Mouse (Mus musculus) liver, adult 2 months (tissue): ENCODE data around the gene Gabrd. TPM values are rescaled to one million over a fixed set of nuclear protein-coding genes. Genes with fewer than 3 reads are reported as not detected.

Experiments used
- DNase-seq: peaks from one replicate; pipeline ENCODE4 v3.0.0-alpha.2; 2011; ENCODE audit warnings: low read depth, low spot score; ENCODE audit errors: extremely low read depth
- H3K27ac ChIP-seq: fragments of 200-500 bp; replicated peaks from 2 replicates; pipeline ENCODE4 v1.5.1; 2012; ENCODE audit warnings: low read depth, mild to moderate bottlenecking, control low read depth, inconsistent platforms, low read length; ENCODE audit not compliant: insufficient read depth
- H3K27me3 ChIP-seq: fragments of 200-500 bp; 2 replicates; pipeline ENCODE4 v1.6.1; 2012; ENCODE audit warnings: mild to moderate bottlenecking, moderate library complexity, low read length, inconsistent platforms; ENCODE audit not compliant: control insufficient read depth, insufficient read depth
- H3K36me3 ChIP-seq: fragments of 200-500 bp; 2 replicates; pipeline ENCODE4 v1.6.1; 2012; ENCODE audit warnings: low read length, inconsistent platforms; ENCODE audit not compliant: control insufficient read depth, insufficient read depth
- H3K4me1 ChIP-seq: fragments of 200-500 bp; 2 replicates; pipeline ENCODE4 v1.6.1; 2011; ENCODE audit warnings: low read length; ENCODE audit not compliant: control insufficient read depth, insufficient read depth
- H3K4me3 ChIP-seq: fragments of 200-500 bp; 2 replicates; pipeline ENCODE4 v1.5.1; 2011; ENCODE audit warnings: low read depth, mild to moderate bottlenecking, control low read depth, low read length, moderate library complexity; ENCODE audit not compliant: insufficient read depth
- H3K79me2 ChIP-seq: fragments of 200-500 bp; 2 replicates; pipeline ENCODE4 v1.6.1; 2012; ENCODE audit warnings: inconsistent platforms, mild to moderate bottlenecking, low read length, moderate library complexity; ENCODE audit not compliant: control insufficient read depth, insufficient read depth
- H3K9ac ChIP-seq: fragments of 200-500 bp; 2 replicates; pipeline ENCODE4 v1.6.1; 2012; ENCODE audit warnings: low read depth, mild to moderate bottlenecking, control low read depth, inconsistent platforms, low read length
- CTCF ChIP-seq: fragments of 200-500 bp; IDR thresholded peaks from 2 replicates; pipeline ENCODE4 v1.5.1; 2011; ENCODE audit warnings: low read depth, low read length, control low read depth
- POLR2A ChIP-seq: fragments of 200-500 bp; IDR thresholded peaks from 2 replicates; pipeline ENCODE4 v1.6.1; 2011; ENCODE audit warnings: low read length, control low read depth; ENCODE audit not compliant: insufficient read depth; ENCODE audit errors: extremely low read depth
- WGBS: fragments of 180-500 bp; shearing (Covaris S2); methylation state at CpG from one replicate; pipeline ENCODE4 v1.1.7; 2018; 5-methylcytosine and 5-hydroxymethylcytosine counted together
- polyA plus RNA-seq: library from polyadenylated mRNA; depleted of rRNA; stranded (reverse); fragments of >200 nt; gene quantifications from 2 replicates; pipeline ENCODE4 v1.2.3, GENCODE M21; 2012
- total RNA-seq: library from RNA; depleted of rRNA; stranded (reverse); fragments of >200 nt; gene quantifications from 2 replicates; pipeline ENCODE4 v1.2.3, GENCODE M21; 2014

The Gabrd gene
- total and polyA plus RNA-seq, 2 experiments = under 0.01 to 0.11 TPM

GRCm38 (mm10) chr4:155381974-155382373, 15.9 kb downstream of the Gabrd start:
- TF ChIP-seq POLR2A = no peak
- TF ChIP-seq CTCF = no peak
- DNase-seq = no peak
- no peaks in the 10 kb centered on the region for H3K4me1 ChIP-seq
- H3K36me3 ChIP-seq = no peaks in the 10 kb centered on the region
- H3K27ac ChIP-seq = no peak overlapping the region
- whole genome bisulfite sequencing = 71% methylated on average over 7 of the region's 7 CpGs
- no peaks in the 10 kb centered on the region for H3K79me2 ChIP-seq
- no peaks in the 10 kb centered on the region for H3K27me3 ChIP-seq
- H3K9ac ChIP-seq = no peak overlapping the region
- H3K4me3 ChIP-seq = no peak overlapping the region

GRCm38 (mm10) chr4:155371797-155372735, 25.8 kb downstream of the Gabrd start:
- peaks cover 13% of the 10 kb centered on the region for H3K4me1 ChIP-seq
- H3K9ac ChIP-seq = no peak overlapping the region
- no peaks in the 10 kb centered on the region for H3K27me3 ChIP-seq
- no peak overlapping the region for H3K4me3 ChIP-seq
- TF ChIP-seq POLR2A (no peak), CTCF (no peak)
- no peaks in the 10 kb centered on the region for H3K79me2 ChIP-seq
- H3K27ac ChIP-seq = peak overlapping the region; percentile 84
- no peaks in the 10 kb centered on the region for H3K36me3 ChIP-seq
- WGBS = 52% methylated on average over 5 of the region's 5 CpGs
- DNase-seq = peak; percentile 75

GRCm38 (mm10) chr4:155370737-155371715, 26.9 kb downstream of the Gabrd start:
- no peaks in the 10 kb centered on the region for H3K79me2 ChIP-seq
- peak; percentile 97 for DNase-seq

GRCm38 (mm10) chr4:155368684-155369083, 29.2 kb downstream of the Gabrd start:
- H3K79me2 ChIP-seq = no peaks in the 10 kb centered on the region
- H3K9ac ChIP-seq = no peak overlapping the region
- 44% methylated on average over 12 of the region's 12 CpGs for WGBS
- no peaks in the 10 kb centered on the region for H3K27me3 ChIP-seq
- peaks cover 13% of the 10 kb centered on the region for H3K4me1 ChIP-seq
- peak; percentile 31 for DNase-seq
- no peaks in the 10 kb centered on the region for H3K36me3 ChIP-seq
- H3K4me3 ChIP-seq = no peak overlapping the region
- no peak overlapping the region for H3K27ac ChIP-seq
- TF ChIP-seq CTCF = peak; percentile 99
- TF ChIP-seq POLR2A = no peak

More at GRCm38 (mm10) chr4:155370737-155371715, 26.9 kb downstream of the Gabrd start:
- no peak for TF ChIP-seq POLR2A
- no peak for TF ChIP-seq CTCF
- 54% methylated on average over 15 of the region's 15 CpGs for WGBS
- no peak overlapping the region for H3K4me3 ChIP-seq
- H3K27me3 ChIP-seq = no peaks in the 10 kb centered on the region
- peak overlapping the region; percentile 84 for H3K27ac ChIP-seq
- peak overlapping the region; percentile 41; the same call in 1 of the 2 replicates for H3K9ac ChIP-seq
- H3K4me1 ChIP-seq = peaks cover 13% of the 10 kb centered on the region
- no peaks in the 10 kb centered on the region for H3K36me3 ChIP-seq

- H3K9ac ChIP-seq = no peak overlapping the region
- no peaks in the 10 kb centered on the region for H3K79me2 ChIP-seq
- TF ChIP-seq CTCF (no peak), POLR2A (no peak)
- no peak for DNase-seq
- 72% methylated on average over 9 of the region's 9 CpGs for WGBS
- H3K27ac ChIP-seq = no peak overlapping the region
- no peak overlapping the region for H3K4me3 ChIP-seq
- H3K36me3 ChIP-seq = no peaks in the 10 kb centered on the region
- H3K4me1 ChIP-seq = peaks cover 13% of the 10 kb centered on the region
- no peaks in the 10 kb centered on the region for H3K27me3 ChIP-seq
Observed at GRCm38 (mm10) chr4:155367739-155368138, 30.2 kb downstream of the Gabrd start.
